Mouse (Mus musculus) myocyte (in vitro differentiated cells): ENCODE data around the gene B4galnt1.

ENCODE experiments used
- CEBPB ChIP-seq: IDR thresholded peaks from 2 replicates; pipeline ENCODE4 v1.6.1; 2011; ENCODE audit warnings: mild to moderate bottlenecking, moderate library complexity; ENCODE audit not compliant: poor library complexity, insufficient read depth, severe bottlenecking
- E2F4 ChIP-seq: IDR thresholded peaks from one replicate; pipeline ENCODE4 v1.6.1; 2011; ENCODE audit warnings: mild to moderate bottlenecking, control low read depth, moderate library complexity; ENCODE audit not compliant: insufficient read depth
- MAX ChIP-seq: IDR thresholded peaks from one replicate; pipeline ENCODE4 v1.6.1; 2011; ENCODE audit warnings: low read depth, mild to moderate bottlenecking, control low read depth
- MYOD1 ChIP-seq, 3 experiments: IDR thresholded peaks; one replicate each; pipeline ENCODE4 v1.6.1; 2011; ENCODE audit warnings: control low read depth in 2 of 3, low read depth in 2 of 3, mild to moderate bottlenecking in 2 of 3, moderate library complexity in 1 of 3; ENCODE audit not compliant: insufficient read length in 2 of 3, control insufficient read depth in 1 of 3
- MYOG ChIP-seq, 3 experiments: IDR thresholded peaks; one replicate each; pipeline ENCODE4 v1.6.1; 2011; ENCODE audit warnings: control low read depth in 2 of 3, low read depth in 2 of 3, mild to moderate bottlenecking in 2 of 3; ENCODE audit not compliant: insufficient read length in 2 of 3, control insufficient read depth in 1 of 3, insufficient read depth in 1 of 3
- POLR2A ChIP-seq: IDR thresholded peaks from one replicate; pipeline ENCODE4 v1.6.1; 2011; ENCODE audit warnings: low read depth, mild to moderate bottlenecking, control low read depth, moderate library complexity; ENCODE audit not compliant: insufficient read length
- POLR2AphosphoS2 ChIP-seq: IDR thresholded peaks from one replicate; pipeline ENCODE4 v1.6.1; 2011; ENCODE audit warnings: low read depth, control low read depth; ENCODE audit not compliant: insufficient read length
- TCF12 ChIP-seq: IDR thresholded peaks from one replicate; pipeline ENCODE4 v1.6.1; 2011; ENCODE audit warnings: mild to moderate bottlenecking, control low read depth; ENCODE audit not compliant: poor library complexity, insufficient read depth, severe bottlenecking
- TCF3 ChIP-seq: IDR thresholded peaks from one replicate; pipeline ENCODE4 v1.6.1; 2011; ENCODE audit warnings: low read depth, control low read depth; ENCODE audit not compliant: insufficient read length
- USF1 ChIP-seq: IDR thresholded peaks from one replicate; pipeline ENCODE4 v1.6.1; 2011; ENCODE audit warnings: low read depth, mild to moderate bottlenecking, control low read depth, moderate library complexity

DNA sequence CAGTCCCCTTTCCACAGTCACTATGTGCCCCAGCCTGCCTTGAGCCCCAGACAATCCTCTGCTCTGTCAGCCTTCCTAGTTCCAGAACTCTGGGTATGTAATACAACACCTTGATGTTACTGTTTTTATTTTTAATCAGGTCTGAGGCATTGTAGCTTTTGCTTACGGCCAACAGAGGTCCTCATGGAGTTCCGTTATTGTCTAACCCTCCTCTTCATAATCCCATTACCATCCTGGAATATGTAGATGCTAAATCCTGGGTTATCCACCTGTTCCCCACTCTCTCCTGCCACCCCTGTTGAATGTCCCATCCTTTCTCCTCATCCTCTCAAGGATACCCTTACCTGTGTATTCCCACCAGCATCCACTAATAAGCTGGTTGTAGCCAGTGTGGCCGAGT is 11.2 kb downstream of the B4galnt1 start:
- TF ChIP-seq POLR2A: no peak
- no peak for TF ChIP-seq MYOG (IDR thresholded peaks at IDR 0.05; ENCODE audit: control insufficient read depth in 1 of 3, insufficient read depth in 1 of 3, insufficient read length in 2 of 3, low read depth in 2 of 3)
- TF ChIP-seq TCF12: no peak
- TF ChIP-seq USF1: no peak
- TF ChIP-seq E2F4: no peak
- no peak for TF ChIP-seq CEBPB
- no peak for TF ChIP-seq MYOD1 (IDR thresholded peaks at IDR 0.05; ENCODE audit: control insufficient read depth in 1 of 3, insufficient read length in 2 of 3, low read depth in 2 of 3)
- no peak for TF ChIP-seq POLR2AphosphoS2
- TF ChIP-seq MAX: no peak
- TF ChIP-seq TCF3: no peak
